Mouse (Mus musculus) megakaryocyte, embryonic 14.5 days (primary cell): ENCODE results near the gene Eif3k.

Experiments
- FLI1 ChIP-seq: IDR thresholded peaks from 2 replicates; pipeline ENCODE4 v1.6.1; 2012; ENCODE audit warnings: low read length, inconsistent platforms, mixed read lengths
- GATA1 ChIP-seq: IDR thresholded peaks from 3 replicates; pipeline ENCODE4 v1.6.1; 2012; ENCODE audit warnings: mixed read lengths, low read length, inconsistent platforms, borderline replicate concordance

- no peak for TF ChIP-seq FLI1
- no peak for TF ChIP-seq GATA1
Measured at GRCm38 (mm10) chr7:28945416-28946270, 36.0 kb downstream of the Eif3k start.
